In genomic region chr5:116886181-116887136, GRCm38 (mm10) we compare ENCODE assay signal across 9 mouse cellular contexts.
DNase-seq lines count a peak whose midpoint lies in the region; ATAC-seq and TF ChIP-seq lines count a peak whose summit lies in the region.
"Had no signal": no experiment of that assay in that cellular context is flagged by ENCODE, and none has a peak within 500 bp of the region (broad histone marks: within the 10 kb centered on the region; RNA-seq: fewer than 3 reads in every experiment).

No protein-coding gene starts in this region.

- TF ChIP-seq CTCF in heart, adult 2 months (IDR thresholded peaks at IDR 0.05), result no peak

- no peak overlapping the region for H3K4me3 ChIP-seq in embryonic facial prominence, embryonic 15.5 days (replicated peaks)
- no peak overlapping the region for H3K4me3 ChIP-seq in heart, adult 2 months

- TF ChIP-seq EP300 in heart, adult 2 months (IDR thresholded peaks at IDR 0.05; ENCODE audit: insufficient read depth, low read depth, low read length), result no peak

- no peak overlapping the region for H3K27ac ChIP-seq in embryonic facial prominence, embryonic 15.5 days (replicated peaks)
- H3K27ac ChIP-seq in heart, adult 2 months, result no peak overlapping the region
- H3K27ac ChIP-seq: macrophage had no signal

- no peak overlapping the region for H3K9ac ChIP-seq in embryonic facial prominence, embryonic 15.5 days
- H3K9ac ChIP-seq in heart, adult 2 months (ENCODE audit: low read depth, low read length), result no peak overlapping the region

- H3K9me3 ChIP-seq in embryonic facial prominence, embryonic 15.5 days (replicated peaks), result no peaks in the 10 kb centered on the region

- H3K27me3 ChIP-seq in embryonic facial prominence, embryonic 15.5 days, result no peaks in the 10 kb centered on the region
- no peaks in the 10 kb centered on the region for H3K27me3 ChIP-seq in heart, adult 2 months (ENCODE audit: control insufficient read depth, insufficient read depth, low read length)

- H3K4me1 ChIP-seq in embryonic facial prominence, embryonic 15.5 days, result no peaks in the 10 kb centered on the region
- H3K4me1 ChIP-seq in heart, adult 2 months (ENCODE audit: control insufficient read depth, insufficient read depth, low read length), result no peaks in the 10 kb centered on the region

- peak; percentile 58; the same call in 1 of the 2 replicates for ATAC-seq in embryonic facial prominence, embryonic 15.5 days (ENCODE audit: insufficient number of reproducible peaks, low FRiP score, low TSS enrichment, low read depth)

- H3K79me2 ChIP-seq in heart, adult 2 months (replicated peaks; ENCODE audit: control insufficient read depth, insufficient read depth, low read length), result no peaks in the 10 kb centered on the region

- H3K36me3 ChIP-seq in embryonic facial prominence, embryonic 15.5 days, result no peaks in the 10 kb centered on the region
- no peaks in the 10 kb centered on the region for H3K36me3 ChIP-seq in heart, adult 2 months (ENCODE audit: control insufficient read depth, insufficient read depth, low read length)

- intact Hi-C loops in left cerebral cortex, postnatal 4 days (cut with DNase I), result no loop called here
- intact Hi-C loops in heart, adult 2 months (cut with DNase I), result no loop called here
- intact Hi-C loops in left cerebral cortex, postnatal 14 days (cut with DNase I), result no loop called here

- no peak for TF ChIP-seq POLR2A in heart, adult 2 months (IDR thresholded peaks at IDR 0.05; ENCODE audit: insufficient read depth, low read depth, low read length)

- H3K4me2 ChIP-seq in embryonic facial prominence, embryonic 15.5 days (replicated peaks), result no peak overlapping the region

- WGBS in embryonic facial prominence, embryonic 15.5 days, result 68% methylated on average over 23 of the region's 23 CpGs
- WGBS in heart, adult 2 months, result 69% methylated on average over 23 of the region's 23 CpGs

- peak; percentile 93 for DNase-seq in left cerebral cortex, postnatal 4 days
- no peak for DNase-seq in left cerebral cortex, adult 9 months (ENCODE audit: low spot score in 2 of 2)
- peak; percentile 62 for DNase-seq in brain, adult 2 months (ENCODE audit: low read depth, low spot score)
- peak; percentile 1 for DNase-seq in lung, postnatal 25 days (ENCODE audit: low spot score)
- DNase-seq in heart, adult 2 months, result no peak
- DNase-seq in left cerebral cortex, postnatal 14 days (ENCODE audit: low spot score in 2 of 2), result no peak
- no peak for DNase-seq in spleen, postnatal 4 days (ENCODE audit: low spot score in 2 of 2)

Comparison
In these comparisons a context has a peak if more than half of its experiments do, and no peak if none do; other contexts are left out.
1. DNase-seq: peak in left cerebral cortex, postnatal 4 days (single experiment), brain, adult 2 months (single experiment) and lung, postnatal 25 days (single experiment); none in left cerebral cortex, adult 9 months (0 of 2), heart, adult 2 months (0 of 2), left cerebral cortex, postnatal 14 days (0 of 2) and spleen, postnatal 4 days (0 of 2).